Mouse (Mus musculus) embryo, embryonic 11 days (tissue): ENCODE results near the gene Cers2.
A peak's percentile ranks its signal among the peaks of the same experiment; 100 is the strongest.
"Not testable (repeated sequence)": the region's sequence is repeated elsewhere in the genome, so short reads cannot be mapped to it uniquely, and the experiment has no call there.

ENCODE experiments used
- DNase-seq: peaks from one replicate; pipeline ENCODE4 v3.0.0-alpha.2; 2015

Gene Cers2

DNA sequence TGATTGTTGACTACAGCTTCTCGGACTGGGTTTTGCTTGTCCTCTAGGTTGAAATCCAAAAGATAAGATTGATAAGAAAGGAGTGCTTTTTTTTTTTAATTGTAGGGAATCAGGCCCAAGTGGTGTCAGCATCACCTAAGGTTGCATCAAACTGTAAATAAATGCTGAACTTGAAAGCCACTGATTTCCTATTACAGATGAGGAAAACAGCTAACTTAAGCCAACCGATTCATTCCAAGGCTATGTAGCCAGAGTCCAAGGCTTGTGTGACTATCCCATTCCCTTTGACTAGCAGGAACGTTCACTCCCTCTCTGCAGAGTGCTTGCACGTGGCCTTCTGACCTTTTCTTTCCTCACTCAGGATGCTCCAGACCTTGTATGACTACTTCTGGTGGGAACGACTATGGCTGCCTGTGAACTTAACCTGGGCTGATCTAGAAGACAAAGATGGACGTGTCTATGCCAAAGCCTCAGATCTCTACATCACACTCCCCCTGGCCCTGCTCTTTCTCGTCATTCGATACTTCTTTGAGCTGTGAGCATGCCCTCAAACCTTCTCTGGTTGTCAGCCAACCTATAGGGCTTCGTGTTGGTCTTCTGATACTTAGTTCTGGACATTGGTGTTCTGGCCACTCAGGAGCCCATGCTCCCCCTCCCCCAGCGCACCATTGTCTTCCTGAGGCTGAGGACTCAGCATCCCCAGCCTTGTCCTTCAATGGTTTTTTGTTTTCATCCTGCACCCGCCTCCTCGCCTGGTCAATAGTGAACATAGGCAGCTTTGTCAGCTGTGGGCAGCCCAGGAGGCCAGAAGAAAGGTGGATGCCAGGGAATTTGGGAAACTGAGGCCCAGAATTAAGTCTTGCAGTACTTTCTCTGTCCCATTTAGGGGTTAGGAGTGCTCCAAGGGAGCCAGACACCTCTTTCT is 5.4 kb downstream of the Cers2 start:
- no peak for DNase-seq

DNA sequence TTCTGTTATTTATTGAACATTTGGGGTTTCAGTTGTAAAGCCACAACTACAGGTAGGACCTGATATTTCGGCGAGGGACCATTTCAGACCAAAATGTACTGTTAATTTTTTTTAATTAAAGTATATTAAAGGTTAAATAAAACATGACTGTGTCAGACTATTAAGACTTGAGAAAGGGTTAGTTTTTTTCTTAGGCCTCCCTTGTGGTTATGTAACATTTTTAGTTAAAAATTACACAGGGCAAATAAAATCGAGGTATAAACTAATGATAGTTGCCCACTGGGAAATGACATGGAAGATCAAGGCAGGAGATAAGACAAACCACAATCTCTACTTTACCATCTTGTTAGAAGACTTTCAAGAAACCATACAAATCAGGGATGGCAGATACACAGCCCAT is 8.8 kb downstream of the Cers2 start:
- no peak for DNase-seq

DNA sequence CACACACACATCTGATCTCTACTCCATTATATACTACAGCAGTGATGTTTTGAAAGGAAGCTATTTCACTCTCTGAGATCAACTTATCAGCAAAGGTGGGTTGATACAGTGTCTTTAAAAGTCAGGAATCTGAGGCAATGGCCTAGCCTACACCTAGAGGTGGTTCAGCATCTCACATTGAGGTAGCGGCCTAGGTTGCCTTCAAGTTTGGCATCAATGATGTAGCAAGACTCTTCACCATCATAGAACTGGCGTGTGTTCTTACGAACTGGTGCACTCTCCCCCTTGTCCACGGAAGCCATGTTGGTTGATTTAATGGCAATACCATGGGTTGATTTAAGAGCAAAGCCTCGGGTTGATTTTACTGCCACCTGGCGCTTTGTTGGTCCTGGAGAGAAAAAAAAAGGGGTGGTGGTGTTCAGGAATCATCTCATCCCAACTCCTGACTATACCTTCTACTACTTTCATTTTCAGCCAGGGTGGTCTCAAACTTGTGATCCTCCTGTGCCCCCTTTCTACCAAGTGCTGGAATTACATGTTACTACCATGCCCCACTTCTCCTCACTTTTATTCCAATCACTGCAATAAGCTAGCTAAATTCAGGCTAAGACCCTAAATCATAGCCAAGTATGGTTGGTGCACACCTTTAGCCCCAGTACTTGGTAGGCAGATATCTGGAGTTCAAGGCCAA is 10.0 kb downstream of the Cers2 start:
- no peak for DNase-seq

DNA sequence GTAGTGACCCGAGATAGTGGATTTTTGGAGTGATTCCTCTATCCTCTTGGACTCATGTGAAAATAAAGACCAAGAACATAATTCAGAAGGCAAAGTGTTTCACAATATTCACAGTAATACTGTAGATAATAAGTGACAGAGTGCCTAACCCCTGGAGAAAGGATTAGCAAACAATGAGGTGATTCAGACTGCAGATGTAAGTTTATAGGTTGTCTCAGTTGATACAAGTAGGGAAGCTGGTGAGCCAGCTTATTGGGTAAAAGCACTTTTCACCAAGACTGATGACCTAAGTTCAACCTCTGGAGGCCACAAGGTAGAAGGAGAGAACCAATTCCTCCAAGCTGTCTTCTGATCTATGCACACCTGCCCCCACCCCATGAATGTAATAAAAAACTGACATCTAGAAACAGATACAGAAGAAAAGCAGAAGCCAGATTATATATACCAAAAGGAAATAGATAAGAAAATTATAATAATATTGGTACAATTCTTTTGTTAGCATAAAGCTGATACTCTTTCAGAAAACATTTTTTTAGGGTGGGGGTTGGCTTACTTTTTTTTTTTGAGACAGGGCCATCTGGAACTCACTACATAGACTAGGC is 14.3 kb downstream of the Cers2 start:
- no peak for DNase-seq

DNA sequence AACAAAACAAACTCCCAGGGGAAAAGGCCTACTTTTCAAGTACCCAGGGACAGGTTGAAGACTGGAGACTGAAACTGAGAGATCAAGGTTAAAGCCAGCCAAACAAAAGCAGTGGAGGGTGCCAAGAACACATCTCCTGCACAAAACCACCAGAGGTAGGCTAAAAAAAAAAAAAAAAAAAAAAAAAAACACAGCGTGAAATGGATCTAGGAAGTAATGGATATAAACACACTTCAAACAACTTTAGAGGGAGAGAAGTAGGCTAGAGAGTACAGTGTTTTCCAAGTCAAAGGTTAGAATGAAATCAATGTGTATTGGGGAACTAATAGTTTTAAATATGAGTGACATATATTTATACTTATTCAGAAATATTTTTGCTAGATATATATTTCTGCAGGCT is 16.9 kb downstream of the Cers2 start:
- DNase-seq: no peak

DNA sequence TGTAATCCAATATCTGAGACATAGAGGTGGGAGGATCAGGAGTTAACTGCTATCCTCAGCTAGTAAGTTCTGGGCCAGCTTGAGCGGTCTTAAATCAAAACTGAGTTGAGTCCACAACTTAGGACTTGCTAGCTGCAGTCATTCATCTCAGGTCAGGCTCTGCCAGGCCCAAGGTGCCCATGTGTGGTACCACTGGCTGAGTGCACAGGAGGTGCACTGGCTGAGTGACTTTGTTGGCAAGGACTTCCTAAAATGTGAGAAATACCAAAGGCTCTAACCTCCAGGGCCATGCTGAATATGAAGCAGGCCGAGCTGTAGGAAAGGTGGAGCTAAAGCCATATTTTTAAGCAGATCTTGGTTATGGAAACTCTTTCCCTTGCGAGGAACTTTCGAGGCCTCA is 22.8 kb downstream of the Cers2 start:
- no peak for DNase-seq

DNA sequence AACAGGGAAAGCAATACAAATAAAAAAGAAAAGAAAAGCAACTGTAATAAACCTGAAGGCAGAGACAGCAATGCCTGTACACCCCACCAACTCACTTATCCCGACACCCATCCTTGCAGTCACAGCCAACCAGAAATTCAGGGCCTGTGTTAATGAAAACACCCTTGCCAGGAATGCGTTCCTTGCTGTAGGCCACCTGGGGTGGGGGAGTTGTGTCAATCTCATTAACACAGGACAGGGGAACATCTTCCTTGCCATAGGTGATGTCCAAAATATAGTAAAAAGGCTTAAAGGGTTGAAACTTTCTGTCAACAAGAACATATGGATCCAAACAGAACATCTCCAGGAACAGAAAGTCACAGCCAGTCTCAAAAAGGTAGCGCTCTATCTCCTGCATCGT is 23.7 kb downstream of the Cers2 start:
- DNase-seq: no peak

DNA sequence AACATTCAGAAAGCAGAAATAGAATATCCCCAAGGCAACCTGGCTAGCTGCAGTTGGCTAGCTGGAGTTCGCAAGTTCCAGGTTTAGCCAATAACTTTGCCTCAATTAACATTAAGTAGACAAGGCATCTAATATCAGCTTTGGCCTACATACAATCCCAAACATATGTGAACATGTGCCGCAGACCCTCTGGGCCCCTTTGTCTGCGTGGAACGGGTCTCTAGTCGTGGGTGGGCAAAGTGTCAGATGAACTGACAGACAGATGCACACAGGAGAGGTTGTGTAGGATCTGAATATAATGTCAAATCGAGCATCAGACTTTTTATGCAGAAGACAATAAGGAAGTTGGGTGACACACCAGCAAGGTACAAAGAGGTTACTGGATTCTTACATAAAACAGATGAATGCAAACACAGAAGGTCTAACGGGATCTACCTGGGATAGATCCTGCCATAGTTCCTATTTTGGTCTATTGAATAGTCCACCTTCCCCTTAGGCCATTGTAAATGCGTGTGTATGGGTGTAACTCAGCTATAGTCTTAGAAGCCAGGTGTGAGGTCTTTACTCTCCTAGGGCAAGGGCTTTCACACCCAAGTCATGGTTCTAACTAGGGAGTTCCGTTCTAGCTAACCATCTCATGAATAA is 28.9 kb downstream of the Cers2 start:
- not testable (repeated sequence) for DNase-seq

DNA sequence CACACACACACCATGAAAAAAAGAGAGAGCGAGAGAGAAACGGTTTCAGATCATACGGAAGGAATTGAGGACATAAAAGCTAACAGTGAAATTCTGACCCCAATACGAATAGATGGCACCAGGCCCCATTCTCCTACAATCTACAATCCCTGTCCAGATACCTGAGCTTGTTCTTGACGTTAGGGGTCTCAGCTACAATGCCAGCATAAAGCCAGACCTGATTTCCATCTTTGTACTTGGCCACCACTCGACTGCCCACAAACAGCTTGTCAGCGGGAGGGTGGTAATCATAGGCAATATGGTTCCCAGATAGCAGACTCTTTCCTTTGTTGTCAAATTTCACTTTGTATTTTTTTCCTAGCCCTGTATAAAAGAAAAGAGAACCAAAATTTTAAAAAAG is 31.9 kb downstream of the Cers2 start:
- no peak for DNase-seq

DNA sequence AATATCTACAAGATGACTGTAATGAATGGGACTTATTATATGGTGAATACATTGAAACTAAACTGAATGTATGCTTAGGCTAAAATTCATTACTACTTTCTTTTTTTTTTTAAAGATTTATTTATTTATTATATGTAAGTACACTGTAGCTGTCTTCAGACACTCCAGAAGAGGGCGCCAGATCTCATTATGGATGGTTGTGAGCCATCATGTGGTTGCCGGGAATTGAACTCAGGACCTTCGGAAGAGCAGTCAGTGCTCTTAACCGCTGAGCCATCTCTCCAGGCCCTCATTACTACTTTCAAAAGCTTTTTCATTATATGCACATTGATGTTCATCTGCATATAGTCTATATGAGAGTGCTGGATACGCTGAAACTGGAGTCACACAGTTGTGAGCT is 33.8 kb downstream of the Cers2 start:
- not testable (repeated sequence) for DNase-seq

DNA sequence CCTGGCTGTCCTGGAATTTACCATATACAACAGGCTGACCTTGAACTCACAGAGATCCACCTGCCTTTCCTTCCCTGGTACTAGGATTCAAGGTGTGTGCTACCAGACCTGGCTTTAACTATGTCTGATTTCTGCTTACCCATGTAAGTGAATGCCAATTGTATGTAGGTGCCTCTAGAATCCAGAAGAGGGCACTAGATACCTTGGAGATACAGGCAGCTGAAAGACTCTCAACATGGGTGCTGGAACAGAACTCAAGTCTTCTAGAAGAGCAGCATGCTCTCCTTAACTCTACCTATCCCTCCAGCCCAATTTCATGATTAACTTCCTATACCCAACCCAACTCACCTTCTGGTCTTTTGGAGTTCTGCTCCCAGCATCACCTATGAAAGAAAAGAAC is 34.9 kb downstream of the Cers2 start:
- DNase-seq: peak; percentile 35

DNA sequence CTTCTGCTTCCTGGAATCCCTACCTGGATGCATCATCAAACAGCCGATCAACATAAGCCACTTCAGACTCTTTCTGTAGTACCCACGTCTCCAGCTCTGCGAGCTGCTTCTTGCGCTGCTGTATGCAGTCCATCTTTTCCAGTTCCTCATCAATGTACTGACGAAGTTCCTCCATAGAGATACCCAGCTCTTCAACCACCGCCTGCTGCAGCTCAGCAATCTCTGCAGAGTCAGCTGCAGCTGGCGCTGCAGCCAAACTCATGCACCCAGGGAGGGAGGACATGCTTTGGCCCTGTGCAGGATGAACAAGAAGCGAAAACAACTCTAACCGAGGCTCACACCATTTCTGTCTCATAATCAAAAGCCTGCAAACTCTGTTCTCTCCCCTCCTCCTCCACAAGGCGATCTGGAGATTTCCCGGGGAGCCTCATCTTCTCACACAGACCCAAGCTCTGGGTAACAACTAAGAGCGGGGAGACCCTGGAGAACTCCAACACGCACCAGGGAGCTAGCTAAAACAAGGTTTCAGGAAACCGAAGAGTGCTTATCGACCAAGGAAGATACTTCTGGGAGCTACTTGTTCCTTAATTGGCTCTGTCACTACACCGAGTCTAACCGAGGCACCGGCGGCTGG is 41.4 kb downstream of the Cers2 start:
- DNase-seq: not testable (repeated sequence)

DNA sequence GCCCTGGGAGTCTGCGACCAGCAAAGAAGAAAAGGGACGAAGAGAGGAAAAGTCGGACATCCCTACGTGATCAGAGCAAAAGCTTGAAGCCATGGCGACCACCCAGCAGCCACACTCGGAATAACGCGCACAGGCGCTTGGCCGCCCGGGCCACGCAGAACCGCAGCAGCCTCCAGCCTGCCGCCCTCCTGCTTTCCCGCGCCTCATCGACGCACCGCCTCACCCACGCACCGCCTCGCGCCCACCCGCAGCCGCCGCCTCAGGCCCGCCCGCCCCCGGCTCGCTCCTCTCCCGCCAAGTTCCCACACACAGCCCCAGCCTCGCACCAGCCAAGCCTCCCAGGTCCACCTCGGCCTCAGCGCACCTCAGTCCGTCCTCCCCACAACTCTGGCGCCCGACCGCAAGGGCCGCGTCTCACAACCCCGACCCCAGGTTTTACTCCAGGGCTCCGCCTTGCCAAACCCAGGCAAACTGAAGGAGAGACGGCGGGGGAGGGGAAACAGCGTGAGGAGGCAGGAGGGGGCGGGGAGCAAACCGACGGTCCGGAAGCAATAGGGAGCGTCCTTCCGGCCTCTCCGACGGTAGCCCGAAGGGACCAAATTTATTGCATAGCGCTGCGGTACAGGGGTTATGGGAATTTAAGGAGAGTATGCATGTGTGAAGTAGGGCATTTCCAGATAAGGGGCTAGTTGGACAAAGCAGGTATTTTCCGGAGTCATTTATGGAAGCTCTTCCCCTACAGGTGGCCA is 42.3 kb downstream of the Cers2 start, which contains the start of gene Setdb1:
Setdb1 (minus strand) TSS at position 502 of the 749 bp plus-strand sequence.
- peak; percentile 97 for DNase-seq

DNA sequence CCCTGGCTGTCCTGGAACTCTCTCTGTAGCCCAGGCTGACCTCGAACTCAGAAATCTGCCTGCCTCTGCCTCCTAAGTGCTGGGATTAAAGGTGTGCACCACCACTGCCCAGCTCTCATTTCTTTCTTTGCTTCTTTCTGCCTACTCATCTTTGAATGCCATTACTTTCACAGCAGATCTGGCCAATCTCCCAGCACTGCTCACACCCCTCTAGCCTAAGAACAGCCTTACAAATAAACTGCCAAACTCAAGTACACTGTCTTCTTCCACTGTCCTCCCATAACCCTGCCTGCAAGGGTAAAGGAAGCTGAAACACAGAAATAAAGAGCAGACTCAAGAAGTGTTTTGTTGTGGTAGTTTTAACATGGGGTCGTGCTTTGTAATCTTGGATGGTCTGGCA is 43.2 kb downstream of the Cers2 start:
- no peak for DNase-seq

DNA sequence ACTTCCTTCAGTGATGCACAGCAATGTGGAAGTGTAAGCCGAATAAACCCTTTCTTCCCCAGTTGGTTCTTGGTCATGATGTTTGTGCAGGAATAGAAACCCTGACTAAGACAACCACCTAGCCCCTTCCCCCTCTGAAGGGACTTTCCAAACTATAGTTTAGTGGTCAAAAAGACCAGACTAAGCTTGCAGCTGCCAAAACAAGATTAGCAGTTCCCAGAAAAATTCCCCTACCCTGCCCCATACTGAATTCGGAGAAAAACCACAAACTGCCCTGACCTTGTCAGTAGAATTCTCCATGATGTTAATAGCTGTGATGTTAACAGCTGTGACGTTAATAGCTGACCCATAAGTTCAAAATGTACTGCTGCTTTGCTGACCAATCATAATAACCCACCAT is 45.7 kb downstream of the Cers2 start:
- DNase-seq: not testable (repeated sequence)

DNA sequence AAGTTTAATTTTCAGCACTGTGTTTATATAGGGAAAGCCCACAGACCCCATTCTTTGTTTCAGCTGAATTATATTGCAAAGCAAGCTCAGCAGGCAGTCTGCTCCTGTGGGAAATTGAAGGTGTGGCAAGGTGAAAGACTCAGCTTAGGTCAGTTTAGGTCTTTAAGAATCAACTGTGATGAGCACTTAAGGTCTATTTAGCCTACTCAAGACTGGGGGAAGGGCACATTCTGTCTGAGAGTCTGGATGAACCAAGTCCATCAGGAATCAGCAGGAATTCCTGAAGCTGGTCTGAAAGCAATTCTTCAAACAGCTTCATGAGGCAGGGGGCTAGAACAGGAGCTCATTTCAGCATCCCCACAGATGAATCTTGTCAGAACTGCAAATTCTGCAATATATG is 55.5 kb downstream of the Cers2 start:
- no peak for DNase-seq
